Mouse (Mus musculus) liver, embryonic 14.5 days (tissue): ENCODE results near the gene Chst11.

Source experiments
- CTCF ChIP-seq: IDR thresholded peaks from 2 replicates; pipeline ENCODE4 v1.5.1; 2016; ENCODE audit warnings: antibody characterized with exemption, low read depth, control low read depth
- EP300 ChIP-seq: IDR thresholded peaks from 2 replicates; pipeline ENCODE4 v1.6.1; 2016; ENCODE audit warnings: antibody characterized with exemption, low read depth

GRCm38 (mm10) chr10:83076816-83077215 is 91.5 kb downstream of the Chst11 start:
- TF ChIP-seq CTCF (no peak), EP300 (no peak)
